Comparison of ENCODE assay signal across 24 mouse cellular contexts in the genomic region with DNA sequence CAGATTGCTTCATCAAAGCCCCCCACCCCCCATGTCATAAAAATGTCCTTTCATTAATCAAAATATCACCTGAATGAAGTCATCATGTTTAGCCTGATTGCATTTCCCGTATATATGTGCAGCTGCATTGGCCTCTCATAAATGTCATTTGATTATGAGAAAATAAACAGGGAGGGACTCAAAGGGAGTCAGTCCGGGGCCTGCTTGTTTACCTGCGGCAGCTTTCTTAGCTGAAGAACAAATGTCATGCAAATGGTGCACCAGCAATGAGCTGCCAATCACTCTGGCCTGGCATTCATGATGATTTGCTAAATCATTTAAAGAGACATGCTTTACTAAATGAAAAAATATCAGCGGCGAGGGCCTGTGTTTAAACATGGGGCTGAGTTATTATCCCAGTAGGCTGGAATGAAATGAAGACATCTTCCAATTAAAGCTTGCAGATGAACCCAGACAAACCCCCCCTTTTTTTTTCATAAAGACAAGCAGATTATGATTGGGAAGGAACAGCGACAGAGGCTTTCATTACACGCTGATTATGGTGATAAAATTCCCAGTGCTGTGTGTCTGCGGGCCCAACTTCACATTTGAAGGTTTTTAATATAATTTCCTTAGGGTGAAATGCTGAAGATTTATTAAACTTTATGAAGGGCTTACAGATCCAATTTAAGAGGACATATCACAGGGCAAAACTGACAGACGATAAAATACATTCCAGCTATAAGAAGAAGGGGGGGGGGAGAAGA.
A peak's percentile ranks its signal among the peaks of the same experiment; 100 is the strongest.
DNase-seq lines count a peak whose midpoint lies in the region; ATAC-seq lines count a peak whose summit lies in the region.
"Had no signal": no experiment of that assay in that cellular context is flagged by ENCODE, and none has a peak within 500 bp of the region (broad histone marks: within the 10 kb centered on the region; RNA-seq: fewer than 3 reads in every experiment).

No protein-coding gene starts in this region.

- no peak overlapping the region for H3K27ac ChIP-seq in forebrain, embryonic 12.5 days
- no peak overlapping the region for H3K27ac ChIP-seq in forebrain, embryonic 11.5 days (ENCODE audit: low read depth, low read length)
- H3K27ac ChIP-seq in hindbrain, embryonic 15.5 days (replicated peaks), result no peak overlapping the region
- H3K27ac ChIP-seq in hindbrain, embryonic 12.5 days, result no peak overlapping the region
- no peak overlapping the region for H3K27ac ChIP-seq in hindbrain, embryonic 16.5 days (ENCODE audit: low read depth, low read length)
- no peak overlapping the region for H3K27ac ChIP-seq in midbrain, embryonic 16.5 days (ENCODE audit: low read length)
- H3K27ac ChIP-seq: forebrain, embryonic 15.5 days; liver, embryonic 14.5 days; macrophage had no signal

- no peak overlapping the region for H3K4me3 ChIP-seq in forebrain, embryonic 12.5 days (replicated peaks)
- H3K4me3 ChIP-seq in forebrain, embryonic 11.5 days (ENCODE audit: low read depth, low read length), result no peak overlapping the region
- H3K4me3 ChIP-seq in hindbrain, embryonic 15.5 days, result no peak overlapping the region
- H3K4me3 ChIP-seq in hindbrain, embryonic 12.5 days, result no peak overlapping the region
- no peak overlapping the region for H3K4me3 ChIP-seq in hindbrain, embryonic 16.5 days (ENCODE audit: low read length)
- no peak overlapping the region for H3K4me3 ChIP-seq in midbrain, embryonic 16.5 days (ENCODE audit: low read depth, low read length)
- H3K4me3 ChIP-seq: erythroblast, embryonic 14.5 days; forebrain, embryonic 15.5 days had no signal

- ATAC-seq in forebrain, embryonic 12.5 days (ENCODE audit: low FRiP score), result 0 out of 2 replicates have a peak, but pooled peaks have one; percentile 14
- no peak for ATAC-seq in forebrain, embryonic 11.5 days (replicated peaks; ENCODE audit: low FRiP score)
- ATAC-seq in hindbrain, embryonic 15.5 days (ENCODE audit: low FRiP score, low read depth), result peak; percentile 23; the same call in 1 of the 2 replicates
- no peak for ATAC-seq in hindbrain, embryonic 12.5 days (ENCODE audit: low FRiP score)
- peak; percentile 52; the same call in 1 of the 2 replicates for ATAC-seq in hindbrain, embryonic 16.5 days
- peak; percentile 36; the same call in 1 of the 2 replicates for ATAC-seq in midbrain, embryonic 16.5 days
- ATAC-seq: forebrain, embryonic 15.5 days; intestine, postnatal 0 days had no signal

- no peak for DNase-seq in forebrain, embryonic 11.5 days (ENCODE audit: low spot score)
- DNase-seq in spleen, postnatal 10 days (ENCODE audit: low spot score in 2 of 2), result no peak
- DNase-seq in thymus, postnatal 25 days, result no peak
- DNase-seq: adrenal gland, adult 8-10 months; cerebellum, adult 11-12 months; gastrocnemius, postnatal 10 days; heart, postnatal 14 days; kidney, adult 9 months; kidney, postnatal 10 days; layer of hippocampus, adult 9-11 months; liver; lung, adult 2 months; lung, postnatal 10 days had no signal

- H3K4me2 ChIP-seq in forebrain, embryonic 12.5 days, result no peak overlapping the region
- no peak overlapping the region for H3K4me2 ChIP-seq in forebrain, embryonic 11.5 days (ENCODE audit: low read depth, low read length, severe bottlenecking)
- no peak overlapping the region for H3K4me2 ChIP-seq in hindbrain, embryonic 15.5 days
- H3K4me2 ChIP-seq in hindbrain, embryonic 12.5 days (replicated peaks), result no peak overlapping the region
- H3K4me2 ChIP-seq in hindbrain, embryonic 16.5 days (ENCODE audit: low read length), result no peak overlapping the region
- H3K4me2 ChIP-seq in midbrain, embryonic 16.5 days (ENCODE audit: low read length), result no peak overlapping the region
- H3K4me2 ChIP-seq: forebrain, embryonic 15.5 days had no signal

- no peaks in the 10 kb centered on the region for H3K36me3 ChIP-seq in forebrain, embryonic 12.5 days (replicated peaks)
- H3K36me3 ChIP-seq in forebrain, embryonic 11.5 days (ENCODE audit: control insufficient read depth, insufficient read depth, low read length), result no peaks in the 10 kb centered on the region
- no peaks in the 10 kb centered on the region for H3K36me3 ChIP-seq in hindbrain, embryonic 15.5 days
- H3K36me3 ChIP-seq in hindbrain, embryonic 12.5 days, result no peaks in the 10 kb centered on the region
- H3K36me3 ChIP-seq in hindbrain, embryonic 16.5 days (ENCODE audit: control insufficient read depth, insufficient read depth, low read length), result no peaks in the 10 kb centered on the region
- no peaks in the 10 kb centered on the region for H3K36me3 ChIP-seq in midbrain, embryonic 16.5 days (ENCODE audit: control insufficient read depth, insufficient read depth, low read length)
- H3K36me3 ChIP-seq: forebrain, embryonic 15.5 days had no signal

- H3K4me1 ChIP-seq in forebrain, embryonic 12.5 days, result no peaks in the 10 kb centered on the region
- H3K4me1 ChIP-seq in forebrain, embryonic 11.5 days (replicated peaks; ENCODE audit: control insufficient read depth, insufficient read depth, low read length), result no peaks in the 10 kb centered on the region
- H3K4me1 ChIP-seq in hindbrain, embryonic 15.5 days (replicated peaks), result no peaks in the 10 kb centered on the region
- no peaks in the 10 kb centered on the region for H3K4me1 ChIP-seq in hindbrain, embryonic 12.5 days
- no peaks in the 10 kb centered on the region for H3K4me1 ChIP-seq in hindbrain, embryonic 16.5 days (ENCODE audit: control insufficient read depth, insufficient read depth, low read depth, low read length)
- H3K4me1 ChIP-seq in midbrain, embryonic 16.5 days (ENCODE audit: control insufficient read depth, insufficient read depth, low read length), result no peaks in the 10 kb centered on the region

- no peaks in the 10 kb centered on the region for H3K9me3 ChIP-seq in forebrain, embryonic 12.5 days
- no peaks in the 10 kb centered on the region for H3K9me3 ChIP-seq in forebrain, embryonic 11.5 days (ENCODE audit: control insufficient read depth, low read length)
- no peaks in the 10 kb centered on the region for H3K9me3 ChIP-seq in hindbrain, embryonic 15.5 days
- no peaks in the 10 kb centered on the region for H3K9me3 ChIP-seq in hindbrain, embryonic 12.5 days (replicated peaks)
- H3K9me3 ChIP-seq in hindbrain, embryonic 16.5 days (ENCODE audit: control insufficient read depth, low read length), result no peaks in the 10 kb centered on the region
- no peaks in the 10 kb centered on the region for H3K9me3 ChIP-seq in midbrain, embryonic 16.5 days (replicated peaks; ENCODE audit: control insufficient read depth, low read length, poor library complexity, severe bottlenecking)
- H3K9me3 ChIP-seq: forebrain, embryonic 15.5 days had no signal

- no peaks in the 10 kb centered on the region for H3K27me3 ChIP-seq in forebrain, embryonic 12.5 days
- H3K27me3 ChIP-seq in forebrain, embryonic 11.5 days (ENCODE audit: control insufficient read depth, insufficient read depth, low read length), result no peaks in the 10 kb centered on the region
- H3K27me3 ChIP-seq in hindbrain, embryonic 15.5 days, result no peaks in the 10 kb centered on the region
- H3K27me3 ChIP-seq in hindbrain, embryonic 12.5 days, result no peaks in the 10 kb centered on the region
- H3K27me3 ChIP-seq in hindbrain, embryonic 16.5 days (replicated peaks; ENCODE audit: control insufficient read depth, insufficient read depth, low read length), result no peaks in the 10 kb centered on the region
- H3K27me3 ChIP-seq in midbrain, embryonic 16.5 days (ENCODE audit: control insufficient read depth, insufficient read depth, low read depth, low read length), result no peaks in the 10 kb centered on the region
- H3K27me3 ChIP-seq: CH12.LX; forebrain, embryonic 15.5 days had no signal

- whole genome bisulfite sequencing in forebrain, embryonic 12.5 days, result 64% methylated on average over 9 of the region's 9 CpGs
- WGBS in forebrain, embryonic 11.5 days, result 82% methylated on average over 9 of the region's 9 CpGs
- 42% methylated on average over 9 of the region's 9 CpGs for WGBS in hindbrain, embryonic 15.5 days
- WGBS in hindbrain, embryonic 12.5 days, result 54% methylated on average over 9 of the region's 9 CpGs
- WGBS in hindbrain, embryonic 16.5 days, result 40% methylated on average over 9 of the region's 9 CpGs
- 40% methylated on average over 9 of the region's 9 CpGs for WGBS in midbrain, embryonic 16.5 days

- H3K9ac ChIP-seq in forebrain, embryonic 12.5 days, result no peak overlapping the region
- H3K9ac ChIP-seq in forebrain, embryonic 11.5 days (ENCODE audit: low read length), result no peak overlapping the region
- H3K9ac ChIP-seq in hindbrain, embryonic 15.5 days, result no peak overlapping the region
- no peak overlapping the region for H3K9ac ChIP-seq in hindbrain, embryonic 12.5 days
- H3K9ac ChIP-seq in hindbrain, embryonic 16.5 days (ENCODE audit: low read depth, low read length), result no peak overlapping the region
- no peak overlapping the region for H3K9ac ChIP-seq in midbrain, embryonic 16.5 days (ENCODE audit: low read depth, low read length)
- H3K9ac ChIP-seq: forebrain, embryonic 15.5 days; liver, embryonic 14.5 days had no signal

Comparison
In these comparisons a context has a peak if more than half of its experiments do, and no peak if none do; other contexts are left out.
1. ATAC-seq: peak in forebrain, embryonic 12.5 days (single experiment), hindbrain, embryonic 15.5 days (single experiment), hindbrain, embryonic 16.5 days (single experiment) and midbrain, embryonic 16.5 days (single experiment); none in forebrain, embryonic 11.5 days (single experiment) and hindbrain, embryonic 12.5 days (single experiment).